In the genomic region with DNA sequence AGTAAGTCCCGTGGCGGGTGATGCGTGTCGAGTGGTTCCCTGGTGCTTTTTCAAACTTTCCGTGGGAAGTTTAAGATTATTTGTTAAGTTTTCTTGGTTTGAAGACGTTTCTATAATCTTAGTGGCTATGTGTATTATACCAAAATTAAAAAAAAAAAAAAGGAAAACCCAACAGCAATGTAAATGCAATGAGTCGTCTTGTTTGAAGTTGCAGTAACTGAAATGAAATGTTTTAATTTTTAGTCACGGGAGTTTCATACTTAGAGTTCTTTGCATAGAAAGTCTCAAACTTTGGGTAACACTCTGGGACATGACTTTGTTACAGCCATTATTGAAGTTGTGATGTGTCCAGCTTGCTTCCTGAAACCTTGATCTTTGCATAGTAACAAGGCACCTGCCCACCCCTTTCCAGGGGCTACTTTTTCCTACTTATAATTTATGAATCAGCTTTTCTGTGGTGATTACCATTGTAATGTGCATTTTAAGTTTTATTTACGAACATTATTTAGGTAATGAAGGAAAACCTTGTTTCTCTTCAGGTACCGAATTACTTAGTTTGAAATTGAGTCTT, we compare ENCODE assay signal across 9 mouse cellular contexts. TPM values are rescaled to one million over a fixed set of nuclear protein-coding genes. Genes with fewer than 3 reads are reported as not detected.
A peak's percentile ranks its signal among the peaks of the same experiment; 100 is the strongest.
DNase-seq lines count a peak whose midpoint lies in the region; ATAC-seq and TF ChIP-seq lines count a peak whose summit lies in the region.
"Had no signal": no experiment of that assay in that cellular context is flagged by ENCODE, and none has a peak within 500 bp of the region (broad histone marks: within the 10 kb centered on the region; RNA-seq: fewer than 3 reads in every experiment).

No protein-coding gene starts in this region.

- 14% methylated on average over 10 of the region's 10 CpGs for WGBS in embryonic facial prominence, embryonic 15.5 days
- 11% methylated on average over 10 of the region's 10 CpGs for WGBS in liver, embryonic 11.5 days

- no peak for DNase-seq in gastrocnemius, adult 2 months
- DNase-seq in gastrocnemius, postnatal 10 days = no peak
- DNase-seq in 3T3-L1 (ENCODE audit: low read depth, low spot score) = peak; percentile 20
- no peak for DNase-seq in liver, embryonic 11.5 days (ENCODE audit: low spot score)
- DNase-seq in layer of hippocampus, adult 8-10 months (ENCODE audit: low spot score in 2 of 2) = no peak
- no peak for DNase-seq in kidney, postnatal 10 days
- DNase-seq: gastrocnemius, postnatal 14 days had no signal

- no peaks in the 10 kb centered on the region for H3K9me3 ChIP-seq in embryonic facial prominence, embryonic 15.5 days (replicated peaks)
- no peaks in the 10 kb centered on the region for H3K9me3 ChIP-seq in liver, embryonic 11.5 days (ENCODE audit: control insufficient read depth, low read length)

- H3K4me1 ChIP-seq in embryonic facial prominence, embryonic 15.5 days = peaks cover 11% of the 10 kb centered on the region; the same call in 1 of the 2 replicates
- peaks cover 27% of the 10 kb centered on the region for H3K4me1 ChIP-seq in liver, embryonic 11.5 days (replicated peaks; ENCODE audit: control insufficient read depth, insufficient read depth, low read length)

- H3K36me3 ChIP-seq in embryonic facial prominence, embryonic 15.5 days = no peaks in the 10 kb centered on the region
- no peaks in the 10 kb centered on the region for H3K36me3 ChIP-seq in liver, embryonic 11.5 days (ENCODE audit: control insufficient read depth, insufficient read depth, low read length)

- no peak for ATAC-seq in embryonic facial prominence, embryonic 15.5 days (ENCODE audit: insufficient number of reproducible peaks, low FRiP score, low TSS enrichment, low read depth)
- ATAC-seq in liver, embryonic 11.5 days (replicated peaks; ENCODE audit: low FRiP score) = no peak
- no peak for ATAC-seq in monocyte, adult 5-6 weeks (replicated peaks; ENCODE audit: insufficient number of reproducible peaks, low FRiP score, low TSS enrichment, poor library complexity, severe bottlenecking)

- H3K27ac ChIP-seq in gastrocnemius, adult 2 months = peak overlapping the region; percentile 99
- peak overlapping the region; percentile 94 for H3K27ac ChIP-seq in embryonic facial prominence, embryonic 15.5 days (replicated peaks)
- peak overlapping the region; percentile 99 for H3K27ac ChIP-seq in liver, embryonic 11.5 days (ENCODE audit: low read depth, low read length)

- peak overlapping the region; percentile 85 for H3K9ac ChIP-seq in embryonic facial prominence, embryonic 15.5 days
- peak overlapping the region; percentile 96 for H3K9ac ChIP-seq in liver, embryonic 11.5 days (ENCODE audit: low read depth, low read length)

- TF ChIP-seq CTCF in gastrocnemius, adult 2 months (IDR thresholded peaks at IDR 0.05) = no peak

- peak overlapping the region; percentile 59 for H3K4me2 ChIP-seq in embryonic facial prominence, embryonic 15.5 days (replicated peaks)
- peak overlapping the region; percentile 61 for H3K4me2 ChIP-seq in liver, embryonic 11.5 days

- intact Hi-C loops in gastrocnemius, adult 2 months (cut with DNase I) = loop anchor here (5.0 to 10.0 kb wide), 2 partner anchors 86 to 409 kb away; a partner anchor contains a TSS

- H3K27me3 ChIP-seq in embryonic facial prominence, embryonic 15.5 days = no peaks in the 10 kb centered on the region
- H3K27me3 ChIP-seq in liver, embryonic 11.5 days (replicated peaks; ENCODE audit: control insufficient read depth, insufficient read depth, low read length) = no peaks in the 10 kb centered on the region

- H3K4me3 ChIP-seq in gastrocnemius, adult 2 months = peak overlapping the region; percentile 91
- H3K4me3 ChIP-seq in embryonic facial prominence, embryonic 15.5 days (replicated peaks) = peak overlapping the region; percentile 98
- H3K4me3 ChIP-seq in liver, embryonic 11.5 days (ENCODE audit: low read depth, low read length) = peak overlapping the region; percentile 96

RNA-seq across cellular contexts. Expression of a gene that starts 0.9 kb away (rescaled TPM):
- total RNA-seq in gastrocnemius, adult 2 months (2021) = 1 to 10 TPM; 6.7 to 9.4 TPM
- 10 to 100 TPM in 1 of 2 experiments, 1 to 10 TPM in 1; 9.0 to 13.6 TPM for total RNA-seq in gastrocnemius, postnatal 10 days (2021)
- 29.9 and 33.1 TPM in 2 replicates for polyA plus RNA-seq in embryonic facial prominence, embryonic 15.5 days (2015; fragmentation: Nextera tagmentation; extraction: Ambion mirVana)
- 27.2 and 31.3 TPM in 2 replicates for polyA plus RNA-seq in liver, embryonic 11.5 days (2014; fragmentation: Nextera tagmentation; extraction: Ambion mirVana)
- 75.1 to 97.7 TPM (median 92.9 TPM) in 3 replicates for total RNA-seq in monocyte, adult 5-6 weeks (2017)
- total RNA-seq in layer of hippocampus, adult 8-10 months (2022) = 10 to 100 TPM; 39.3 to 51.0 (median 45.2) TPM
